Mouse (Mus musculus): ENCODE data around the gene Emid1. TPM values are rescaled to one million over a fixed set of nuclear protein-coding genes. Genes with fewer than 3 reads are reported as not detected.

The Emid1 gene
- total and polyA plus RNA-seq, 3 experiments, result 0.16 TPM; not detected in 2

DNA sequence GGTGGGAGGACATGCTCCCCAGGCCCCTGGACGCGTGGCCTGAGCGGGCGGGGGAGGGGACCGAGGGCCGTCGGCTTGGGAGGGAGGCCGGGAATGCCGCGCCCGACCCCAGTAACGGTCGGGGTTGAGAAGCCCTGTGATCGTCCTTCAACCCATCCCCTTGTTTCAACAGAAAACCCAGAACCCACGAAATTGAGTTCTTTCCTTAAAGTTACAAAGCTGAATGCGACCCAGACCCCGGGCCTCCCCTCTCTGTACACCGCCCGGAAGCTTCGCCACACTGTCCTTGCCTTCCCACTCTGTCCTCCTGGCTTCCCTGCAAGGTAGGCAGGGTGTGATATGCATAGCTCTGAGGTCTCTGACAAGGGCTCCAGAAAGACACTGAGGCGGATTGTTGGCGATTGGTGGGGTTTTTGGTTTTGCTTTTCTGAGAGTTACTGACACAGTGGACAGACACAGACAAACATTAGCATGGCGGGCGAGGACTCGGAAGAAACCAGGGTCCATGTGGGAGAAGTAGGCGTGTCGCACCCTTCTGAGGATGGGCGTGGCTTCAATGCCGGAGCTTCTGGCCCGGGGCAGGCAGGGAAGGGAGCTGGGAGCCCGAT lies 52.4 kb downstream of the Emid1 start:
- peak; percentile 86 for DNase-seq (ENCODE audit: low spot score)
- H3K27me3 ChIP-seq (ENCODE audit: insufficient read depth, low read length), result no peaks in the 10 kb centered on the region
- peak overlapping the region; percentile 93 for H3K4me3 ChIP-seq (ENCODE audit: low read depth, low read length)
- TF ChIP-seq POLR2AphosphoS5 (IDR thresholded peaks at IDR 0.05; ENCODE audit: insufficient replicate concordance, low read depth, low read length), result no peak
- H3K36me3 ChIP-seq (replicated peaks), result peaks cover 51% of the 10 kb centered on the region
- no peaks in the 10 kb centered on the region for H3K9me3 ChIP-seq (replicated peaks)
- ATAC-seq (ENCODE audit: extremely low read depth, insufficient number of reproducible peaks, low FRiP score, poor library complexity, severe bottlenecking), result peak; percentile 62
- peaks cover 69% of the 10 kb centered on the region for H3K4me1 ChIP-seq (ENCODE audit: insufficient read depth, low read depth, low read length)

DNA sequence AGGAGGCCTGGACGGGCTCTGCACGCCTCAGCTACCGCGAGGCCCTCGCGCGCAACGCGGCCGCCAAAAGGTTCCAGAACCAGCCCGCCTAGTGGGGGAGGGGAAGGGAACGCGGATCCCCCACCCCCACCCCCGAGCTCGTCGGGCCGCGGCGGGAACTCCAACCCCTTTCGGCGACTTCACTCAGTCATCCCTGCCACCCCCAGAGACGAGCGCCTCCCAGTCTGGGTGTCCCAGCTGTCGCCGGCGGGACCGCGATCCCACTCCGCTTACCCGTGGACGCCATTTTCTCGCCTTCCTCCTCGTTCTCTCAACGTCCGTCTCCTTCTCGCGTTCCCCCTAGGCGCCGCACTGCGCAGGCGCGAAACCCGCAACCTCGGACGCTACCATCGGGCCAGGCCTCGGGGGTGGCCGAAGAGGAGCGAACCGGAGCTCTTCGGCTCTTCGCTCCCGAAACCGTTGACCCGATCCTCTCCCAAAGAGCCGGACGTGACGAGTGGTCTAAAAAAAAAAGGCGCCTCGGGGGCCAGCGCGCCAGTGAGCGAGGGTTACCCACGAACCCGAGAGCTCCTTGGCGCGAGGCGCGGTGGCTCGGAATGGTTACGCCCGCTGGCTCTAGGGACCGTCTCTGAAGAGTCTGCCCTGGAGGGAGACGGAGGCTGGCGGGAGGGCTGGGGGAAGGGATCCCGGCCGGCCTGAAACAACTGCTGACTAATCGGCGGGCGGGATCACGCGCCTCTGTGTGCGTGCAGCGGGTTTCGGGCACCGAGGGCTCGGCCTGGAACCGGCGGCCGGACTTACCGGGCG lies 53.1 kb downstream of the Emid1 start, which contains the start of the genes Rhbdd3 and Ewsr1:
TSS of gene Rhbdd3 (plus strand) at position 191 of the 807 bp plus-strand sequence.
TSS of gene Ewsr1 (minus strand) at position 531 of the 807 bp plus-strand sequence.
- peak; percentile 84 for DNase-seq (ENCODE audit: low spot score)
- ATAC-seq (ENCODE audit: extremely low read depth, insufficient number of reproducible peaks, low FRiP score, poor library complexity, severe bottlenecking), result peak; percentile 58
- Histone ChIP-seq H3K4me1 (ENCODE audit: insufficient read depth, low read depth, low read length) (peaks cover 70% of the 10 kb centered on the region), H3K27me3 (ENCODE audit: insufficient read depth, low read length) (no peaks in the 10 kb centered on the region), H3K4me3 (ENCODE audit: low read depth, low read length) (peak within 1 kb of the TSS; percentile 93), H3K9me3 (replicated peaks) (no peaks in the 10 kb centered on the region), H3K36me3 (replicated peaks) (peaks cover 49% of the 10 kb centered on the region)
- TF ChIP-seq GATA1 (IDR thresholded peaks at IDR 0.05; ENCODE audit: borderline replicate concordance, low read length), result no peak
- TF ChIP-seq TAL1 (conservative IDR thresholded peaks at IDR 0.05; ENCODE audit: low read depth, low read length), result no peak

GRCm38 (mm10) chr11:5098035-5098735 lies 53.9 kb downstream of the Emid1 start:
- Histone ChIP-seq H3K27me3 (ENCODE audit: insufficient read depth, low read length) (no peaks in the 10 kb centered on the region), H3K9me3 (replicated peaks) (no peaks in the 10 kb centered on the region), H3K4me3 (ENCODE audit: low read depth, low read length) (peak overlapping the region; percentile 93), H3K4me1 (ENCODE audit: insufficient read depth, low read depth, low read length) (peaks cover 69% of the 10 kb centered on the region), H3K36me3 (replicated peaks) (peaks cover 47% of the 10 kb centered on the region)
- ATAC-seq (ENCODE audit: extremely low read depth, insufficient number of reproducible peaks, low FRiP score, poor library complexity, severe bottlenecking), result no peak
- no peak for TF ChIP-seq POLR2AphosphoS5 (IDR thresholded peaks at IDR 0.05; ENCODE audit: insufficient replicate concordance, low read depth, low read length)
- TF ChIP-seq GATA1 (IDR thresholded peaks at IDR 0.05; ENCODE audit: borderline replicate concordance, low read length), result no peak
- no peak for TF ChIP-seq CTCF (IDR thresholded peaks at IDR 0.05; ENCODE audit: low read depth, low read length)
- TF ChIP-seq TAL1 (conservative IDR thresholded peaks at IDR 0.05; ENCODE audit: low read depth, low read length), result no peak
- TF ChIP-seq GATA2 (IDR thresholded peaks at IDR 0.05; ENCODE audit: borderline replicate concordance, low read depth, low read length), result no peak
- DNase-seq (ENCODE audit: low spot score), result peak; percentile 60

DNA sequence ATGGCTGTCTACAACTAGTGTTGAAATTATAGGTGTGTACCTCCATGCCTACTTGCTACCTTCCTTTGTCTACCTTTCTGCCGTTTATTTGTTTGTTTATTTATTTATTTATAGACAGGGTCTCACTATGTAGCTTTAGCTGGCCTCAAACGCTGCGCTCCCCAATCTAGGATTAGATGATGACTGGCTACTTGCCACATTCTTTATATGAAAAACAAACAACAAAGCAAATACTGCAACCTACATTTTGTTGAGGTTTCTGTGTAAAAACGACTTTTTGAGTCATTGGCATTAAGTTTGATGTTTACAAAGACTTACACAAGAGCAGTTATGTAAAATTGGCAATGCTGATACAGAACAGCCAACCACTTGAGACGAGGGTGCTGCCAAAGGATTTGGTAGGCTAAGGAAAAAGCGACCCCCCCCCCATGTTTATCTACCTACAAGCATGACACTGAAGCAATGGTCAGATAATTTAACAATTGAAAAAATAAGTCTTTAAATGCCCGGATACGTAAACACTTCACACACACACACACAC lies 55.5 kb downstream of the Emid1 start:
- Histone ChIP-seq H3K9me3 (replicated peaks) (no peaks in the 10 kb centered on the region), H3K4me3 (ENCODE audit: low read depth, low read length) (peak overlapping the region; percentile 93; the same call in 1 of the 2 replicates), H3K36me3 (replicated peaks) (peaks cover 46% of the 10 kb centered on the region), H3K4me1 (ENCODE audit: insufficient read depth, low read depth, low read length) (peaks cover 64% of the 10 kb centered on the region), H3K27me3 (ENCODE audit: insufficient read depth, low read length) (no peaks in the 10 kb centered on the region)
- no peak for ATAC-seq (ENCODE audit: extremely low read depth, insufficient number of reproducible peaks, low FRiP score, poor library complexity, severe bottlenecking)
- DNase-seq (ENCODE audit: low spot score), result no peak
- TF ChIP-seq TAL1 (conservative IDR thresholded peaks at IDR 0.05; ENCODE audit: low read depth, low read length) (no peak), CTCF (IDR thresholded peaks at IDR 0.05; ENCODE audit: low read depth, low read length) (no peak), GATA1 (IDR thresholded peaks at IDR 0.05; ENCODE audit: borderline replicate concordance, low read length) (no peak), POLR2AphosphoS5 (IDR thresholded peaks at IDR 0.05; ENCODE audit: insufficient replicate concordance, low read depth, low read length) (no peak), GATA2 (IDR thresholded peaks at IDR 0.05; ENCODE audit: borderline replicate concordance, low read depth, low read length) (no peak)

DNA sequence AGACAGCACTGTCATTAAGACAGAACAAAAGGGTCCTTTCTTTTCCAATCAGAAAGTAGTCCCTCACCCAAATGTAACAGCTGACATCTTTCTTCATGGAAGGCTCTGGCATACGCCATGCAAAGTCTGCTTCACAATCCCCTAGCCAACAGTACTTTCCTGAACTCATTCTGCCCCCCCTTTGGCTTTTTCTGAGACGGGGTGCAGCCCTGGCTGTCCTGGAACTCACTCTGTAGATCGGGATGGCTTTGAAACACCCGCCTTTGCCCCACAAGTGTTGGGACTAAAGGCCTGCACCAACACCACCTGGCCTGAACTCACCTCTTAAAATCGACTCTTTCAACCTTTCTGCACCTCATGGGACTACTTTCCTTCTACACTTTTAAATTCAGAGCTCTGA lies 56.2 kb downstream of the Emid1 start:
- TF ChIP-seq CTCF (IDR thresholded peaks at IDR 0.05; ENCODE audit: low read depth, low read length) (no peak), TAL1 (conservative IDR thresholded peaks at IDR 0.05; ENCODE audit: low read depth, low read length) (no peak), GATA1 (IDR thresholded peaks at IDR 0.05; ENCODE audit: borderline replicate concordance, low read length) (no peak), POLR2AphosphoS5 (IDR thresholded peaks at IDR 0.05; ENCODE audit: insufficient replicate concordance, low read depth, low read length) (no peak), GATA2 (IDR thresholded peaks at IDR 0.05; ENCODE audit: borderline replicate concordance, low read depth, low read length) (no peak)
- Histone ChIP-seq H3K4me1 (ENCODE audit: insufficient read depth, low read depth, low read length) (peaks cover 62% of the 10 kb centered on the region), H3K4me3 (ENCODE audit: low read depth, low read length) (peak overlapping the region; percentile 62; the same call in 1 of the 2 replicates), H3K27me3 (ENCODE audit: insufficient read depth, low read length) (no peaks in the 10 kb centered on the region), H3K36me3 (replicated peaks) (peaks cover 46% of the 10 kb centered on the region), H3K9me3 (replicated peaks) (no peaks in the 10 kb centered on the region)
- ATAC-seq (ENCODE audit: extremely low read depth, insufficient number of reproducible peaks, low FRiP score, poor library complexity, severe bottlenecking), result no peak
- no peak for DNase-seq (ENCODE audit: low spot score)

DNA sequence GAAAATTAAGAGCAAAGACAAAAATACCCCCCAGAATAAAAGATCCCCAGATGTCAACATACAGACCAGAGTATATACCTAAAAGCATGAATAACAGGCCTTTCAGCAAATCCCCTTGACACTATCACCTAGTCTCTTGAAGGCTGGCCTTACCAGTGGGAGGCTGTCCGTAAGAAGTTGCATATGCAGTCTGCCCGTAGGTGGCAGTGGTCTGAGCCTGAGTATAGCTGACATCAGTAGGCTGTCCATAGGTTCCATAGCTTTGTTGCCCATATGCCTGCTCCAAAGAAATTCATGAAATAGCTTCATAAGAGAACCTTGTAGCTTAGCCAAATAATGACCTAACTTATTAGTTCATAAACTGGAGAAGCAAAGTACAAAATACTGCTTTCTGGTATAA lies 60.4 kb downstream of the Emid1 start:
- ATAC-seq (ENCODE audit: extremely low read depth, insufficient number of reproducible peaks, low FRiP score, poor library complexity, severe bottlenecking), result no peak
- Histone ChIP-seq H3K4me3 (ENCODE audit: low read depth, low read length) (no peak overlapping the region), H3K27me3 (ENCODE audit: insufficient read depth, low read length) (no peaks in the 10 kb centered on the region), H3K9me3 (replicated peaks) (no peaks in the 10 kb centered on the region), H3K36me3 (replicated peaks) (peaks cover 77% of the 10 kb centered on the region), H3K4me1 (ENCODE audit: insufficient read depth, low read depth, low read length) (peaks cover 51% of the 10 kb centered on the region)
- no peak for DNase-seq (ENCODE audit: low spot score)
- TF ChIP-seq CTCF (IDR thresholded peaks at IDR 0.05; ENCODE audit: low read depth, low read length) (no peak), POLR2AphosphoS5 (IDR thresholded peaks at IDR 0.05; ENCODE audit: insufficient replicate concordance, low read depth, low read length) (no peak), GATA1 (IDR thresholded peaks at IDR 0.05; ENCODE audit: borderline replicate concordance, low read length) (no peak), TAL1 (conservative IDR thresholded peaks at IDR 0.05; ENCODE audit: low read depth, low read length) (no peak), GATA2 (IDR thresholded peaks at IDR 0.05; ENCODE audit: borderline replicate concordance, low read depth, low read length) (no peak)

Data from G1E (cell line).